Mouse (Mus musculus): ENCODE results near the gene Tnfrsf8. TPM values are rescaled to one million over a fixed set of nuclear protein-coding genes. Genes with fewer than 3 reads are reported as not detected.

Tnfrsf8 gene
- polyA plus RNA-seq, 1 experiment from 2014 or later, result 4.3 TPM

DNA sequence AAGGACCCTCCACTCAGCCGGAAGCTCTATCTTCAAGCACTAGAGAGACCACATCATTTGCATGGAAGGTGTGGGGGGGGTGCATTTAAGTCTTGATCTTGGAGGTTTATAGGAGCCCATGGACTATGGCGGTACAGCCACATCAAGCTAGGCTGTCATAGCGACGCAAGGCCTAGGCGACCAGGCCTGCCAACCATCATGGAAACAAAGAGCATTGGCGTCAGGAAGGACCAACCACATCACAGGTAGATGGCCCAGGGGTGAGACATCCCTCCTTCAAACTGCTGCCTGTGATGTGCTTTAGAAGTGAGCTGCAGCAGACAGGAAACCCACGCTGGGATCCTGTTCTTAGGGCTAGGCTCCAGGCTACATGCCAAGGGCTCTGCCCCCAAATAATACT lies 78.9 kb downstream of the Tnfrsf8 start:
- no peak for ATAC-seq (replicated peaks; ENCODE audit: extremely low read depth, insufficient read depth, low FRiP score)
- no peaks in the 10 kb centered on the region for H3K9me3 ChIP-seq (replicated peaks; ENCODE audit: control insufficient read depth, low read length)
- no peaks in the 10 kb centered on the region for H3K36me3 ChIP-seq (ENCODE audit: control insufficient read depth, insufficient read depth)
- 81% methylated on average over 7 of the region's 7 CpGs for WGBS
- H3K9ac ChIP-seq (ENCODE audit: low read length), result no peak overlapping the region
- H3K4me1 ChIP-seq (ENCODE audit: control insufficient read depth, insufficient read depth, low read length), result peaks cover 14% of the 10 kb centered on the region
- no peak overlapping the region for H3K4me3 ChIP-seq (ENCODE audit: low read length)
- no peak overlapping the region for H3K27ac ChIP-seq (ENCODE audit: low read length)
- no peaks in the 10 kb centered on the region for H3K27me3 ChIP-seq (ENCODE audit: control insufficient read depth, insufficient read depth, low read length)
- H3K4me2 ChIP-seq (ENCODE audit: low read depth, low read length), result no peak overlapping the region

- no peak for ATAC-seq (replicated peaks; ENCODE audit: extremely low read depth, insufficient read depth, low FRiP score)
- peak overlapping the region; percentile 30 for H3K27ac ChIP-seq (ENCODE audit: low read length)
- no peaks in the 10 kb centered on the region for H3K27me3 ChIP-seq (ENCODE audit: control insufficient read depth, insufficient read depth, low read length)
- peaks cover 4% of the 10 kb centered on the region for H3K4me1 ChIP-seq (ENCODE audit: control insufficient read depth, insufficient read depth, low read length)
- no peaks in the 10 kb centered on the region for H3K9me3 ChIP-seq (replicated peaks; ENCODE audit: control insufficient read depth, low read length)
- H3K36me3 ChIP-seq (ENCODE audit: control insufficient read depth, insufficient read depth), result no peaks in the 10 kb centered on the region
- H3K4me3 ChIP-seq (ENCODE audit: low read length), result no peak overlapping the region
- H3K9ac ChIP-seq (ENCODE audit: low read length), result no peak overlapping the region
- H3K4me2 ChIP-seq (ENCODE audit: low read depth, low read length), result no peak overlapping the region
- 44% methylated on average over 3 of the region's 3 CpGs for WGBS
These were observed 81.3 kb downstream of the Tnfrsf8 start for GRCm38 (mm10) chr4:145233487-145234228.

GRCm38 (mm10) chr4:145231732-145232131 lies 83.2 kb downstream of the Tnfrsf8 start:
- Histone ChIP-seq H3K9me3 (replicated peaks; ENCODE audit: control insufficient read depth, low read length) (no peaks in the 10 kb centered on the region), H3K27me3 (ENCODE audit: control insufficient read depth, insufficient read depth, low read length) (no peaks in the 10 kb centered on the region), H3K4me1 (ENCODE audit: control insufficient read depth, insufficient read depth, low read length) (peaks cover 4% of the 10 kb centered on the region), H3K4me3 (ENCODE audit: low read length) (no peak overlapping the region), H3K9ac (ENCODE audit: low read length) (no peak overlapping the region), H3K36me3 (ENCODE audit: control insufficient read depth, insufficient read depth) (no peaks in the 10 kb centered on the region), H3K4me2 (ENCODE audit: low read depth, low read length) (no peak overlapping the region), H3K27ac (ENCODE audit: low read length) (no peak overlapping the region)
- ATAC-seq (replicated peaks; ENCODE audit: extremely low read depth, insufficient read depth, low FRiP score), result no peak
- WGBS, result 88% methylated on average over 5 of the region's 5 CpGs

GRCm38 (mm10) chr4:145230647-145231046 lies 84.3 kb downstream of the Tnfrsf8 start:
- Histone ChIP-seq H3K4me1 (ENCODE audit: control insufficient read depth, insufficient read depth, low read length) (peaks cover 4% of the 10 kb centered on the region), H3K4me2 (ENCODE audit: low read depth, low read length) (no peak overlapping the region), H3K9me3 (replicated peaks; ENCODE audit: control insufficient read depth, low read length) (no peaks in the 10 kb centered on the region), H3K36me3 (ENCODE audit: control insufficient read depth, insufficient read depth) (no peaks in the 10 kb centered on the region), H3K27ac (ENCODE audit: low read length) (no peak overlapping the region), H3K9ac (ENCODE audit: low read length) (no peak overlapping the region), H3K27me3 (ENCODE audit: control insufficient read depth, insufficient read depth, low read length) (no peaks in the 10 kb centered on the region), H3K4me3 (ENCODE audit: low read length) (no peak overlapping the region)
- WGBS, result 82% methylated on average over 2 of the region's 2 CpGs
- ATAC-seq (replicated peaks; ENCODE audit: extremely low read depth, insufficient read depth, low FRiP score), result no peak

- no peak overlapping the region; the same call in 1 of the 2 replicates for H3K27ac ChIP-seq (ENCODE audit: low read length)
- WGBS, result 78% methylated on average over 5 of the region's 5 CpGs
These were observed 85.3 kb downstream of the Tnfrsf8 start for GRCm38 (mm10) chr4:145229524-145230163.

DNA sequence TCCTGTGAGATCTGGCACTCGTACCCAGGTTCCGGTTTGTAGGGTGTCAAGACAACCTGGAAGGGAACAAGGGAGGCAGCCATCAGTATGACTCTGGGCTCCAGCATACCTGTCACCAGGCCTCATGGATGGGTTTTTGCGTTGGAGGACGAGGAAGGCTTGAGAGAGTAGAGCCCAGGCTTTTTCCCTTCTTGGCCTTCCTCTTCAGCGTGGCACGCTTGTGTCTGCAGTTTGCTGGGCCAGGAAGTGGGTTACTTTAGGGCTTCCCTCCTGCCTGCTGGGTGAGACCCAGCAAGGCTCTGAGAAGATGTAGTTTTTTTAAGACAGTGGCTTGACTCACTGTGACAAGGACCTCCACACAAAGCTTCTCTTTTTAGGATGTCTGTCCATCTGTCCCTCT lies 85.9 kb downstream of the Tnfrsf8 start:
- WGBS, result 75% methylated on average over 6 of the region's 6 CpGs
- no peak overlapping the region for H3K4me2 ChIP-seq (ENCODE audit: low read depth, low read length)
- no peak overlapping the region; the same call in 1 of the 2 replicates for H3K27ac ChIP-seq (ENCODE audit: low read length)
- H3K9me3 ChIP-seq (replicated peaks; ENCODE audit: control insufficient read depth, low read length), result no peaks in the 10 kb centered on the region
- no peaks in the 10 kb centered on the region for H3K27me3 ChIP-seq (ENCODE audit: control insufficient read depth, insufficient read depth, low read length)
- H3K4me3 ChIP-seq (ENCODE audit: low read length), result no peak overlapping the region
- no peaks in the 10 kb centered on the region for H3K36me3 ChIP-seq (ENCODE audit: control insufficient read depth, insufficient read depth)
- no peak for ATAC-seq (replicated peaks; ENCODE audit: extremely low read depth, insufficient read depth, low FRiP score)
- H3K9ac ChIP-seq (ENCODE audit: low read length), result no peak overlapping the region
- peaks cover 4% of the 10 kb centered on the region for H3K4me1 ChIP-seq (ENCODE audit: control insufficient read depth, insufficient read depth, low read length)

More at GRCm38 (mm10) chr4:145229524-145230163, 85.3 kb downstream of the Tnfrsf8 start:
- no peaks in the 10 kb centered on the region for H3K27me3 ChIP-seq (ENCODE audit: control insufficient read depth, insufficient read depth, low read length)
- H3K36me3 ChIP-seq (ENCODE audit: control insufficient read depth, insufficient read depth), result no peaks in the 10 kb centered on the region
- no peaks in the 10 kb centered on the region for H3K9me3 ChIP-seq (replicated peaks; ENCODE audit: control insufficient read depth, low read length)
- peaks cover 4% of the 10 kb centered on the region for H3K4me1 ChIP-seq (ENCODE audit: control insufficient read depth, insufficient read depth, low read length)
- peak; percentile 23 for ATAC-seq (replicated peaks; ENCODE audit: extremely low read depth, insufficient read depth, low FRiP score)
- no peak overlapping the region for H3K9ac ChIP-seq (ENCODE audit: low read length)
- H3K4me2 ChIP-seq (ENCODE audit: low read depth, low read length), result no peak overlapping the region
- no peak overlapping the region for H3K4me3 ChIP-seq (ENCODE audit: low read length)

- Histone ChIP-seq H3K9me3 (replicated peaks; ENCODE audit: control insufficient read depth, low read length) (no peaks in the 10 kb centered on the region), H3K9ac (ENCODE audit: low read length) (no peak overlapping the region), H3K4me1 (ENCODE audit: control insufficient read depth, insufficient read depth, low read length) (no peaks in the 10 kb centered on the region), H3K4me3 (ENCODE audit: low read length) (no peak overlapping the region), H3K27me3 (ENCODE audit: control insufficient read depth, insufficient read depth, low read length) (no peaks in the 10 kb centered on the region), H3K4me2 (ENCODE audit: low read depth, low read length) (no peak overlapping the region), H3K36me3 (ENCODE audit: control insufficient read depth, insufficient read depth) (no peaks in the 10 kb centered on the region), H3K27ac (ENCODE audit: low read length) (no peak overlapping the region)
- no peak for ATAC-seq (replicated peaks; ENCODE audit: extremely low read depth, insufficient read depth, low FRiP score)
- WGBS, result 81% methylated on average over 4 of the region's 4 CpGs
These were observed 90.4 kb downstream of the Tnfrsf8 start for GRCm38 (mm10) chr4:145224613-145225012.

DNA sequence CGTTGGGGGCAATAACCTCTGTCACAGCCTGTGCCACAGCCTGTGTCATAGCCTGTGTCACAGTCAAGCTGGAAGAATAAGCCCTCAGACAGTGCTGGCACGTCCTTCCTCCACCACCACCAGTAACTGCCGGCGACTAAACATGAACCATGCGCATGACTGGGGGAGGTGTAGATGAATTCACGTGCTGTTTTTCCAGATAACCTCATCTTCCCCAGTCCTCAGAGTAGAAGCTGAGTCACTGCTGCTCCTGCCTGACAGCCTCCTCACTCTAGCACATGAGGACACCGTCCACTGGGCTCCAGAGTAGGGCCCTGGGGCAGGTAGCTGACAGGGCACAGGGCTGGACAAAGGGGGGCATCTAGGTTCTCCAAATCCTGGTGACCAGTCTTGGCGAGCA lies 92.9 kb downstream of the Tnfrsf8 start:
- Histone ChIP-seq H3K4me2 (ENCODE audit: low read depth, low read length) (no peak overlapping the region), H3K27ac (ENCODE audit: low read length) (no peak overlapping the region), H3K4me1 (ENCODE audit: control insufficient read depth, insufficient read depth, low read length) (no peaks in the 10 kb centered on the region), H3K36me3 (ENCODE audit: control insufficient read depth, insufficient read depth) (no peaks in the 10 kb centered on the region), H3K9me3 (replicated peaks; ENCODE audit: control insufficient read depth, low read length) (no peaks in the 10 kb centered on the region), H3K4me3 (ENCODE audit: low read length) (no peak overlapping the region), H3K27me3 (ENCODE audit: control insufficient read depth, insufficient read depth, low read length) (no peaks in the 10 kb centered on the region), H3K9ac (ENCODE audit: low read length) (no peak overlapping the region)
- 43% methylated on average over 8 of the region's 8 CpGs for WGBS
- peak; percentile 14; the same call in 1 of the 2 replicates for ATAC-seq (replicated peaks; ENCODE audit: extremely low read depth, insufficient read depth, low FRiP score)

GRCm38 (mm10) chr4:145221379-145221778 lies 93.6 kb downstream of the Tnfrsf8 start:
- no peak overlapping the region for H3K9ac ChIP-seq (ENCODE audit: low read length)
- no peaks in the 10 kb centered on the region for H3K36me3 ChIP-seq (ENCODE audit: control insufficient read depth, insufficient read depth)
- 52% methylated on average over 2 of the region's 2 CpGs for WGBS
- no peaks in the 10 kb centered on the region for H3K9me3 ChIP-seq (replicated peaks; ENCODE audit: control insufficient read depth, low read length)
- H3K4me3 ChIP-seq (ENCODE audit: low read length), result no peak overlapping the region
- no peaks in the 10 kb centered on the region for H3K27me3 ChIP-seq (ENCODE audit: control insufficient read depth, insufficient read depth, low read length)
- no peak overlapping the region for H3K4me2 ChIP-seq (ENCODE audit: low read depth, low read length)
- no peak overlapping the region for H3K27ac ChIP-seq (ENCODE audit: low read length)
- no peak for ATAC-seq (replicated peaks; ENCODE audit: extremely low read depth, insufficient read depth, low FRiP score)
- H3K4me1 ChIP-seq (ENCODE audit: control insufficient read depth, insufficient read depth, low read length), result no peaks in the 10 kb centered on the region
